Mouse (Mus musculus): ENCODE data around the gene Sos2. TPM values are rescaled to one million over a fixed set of nuclear protein-coding genes. Genes with fewer than 3 reads are reported as not detected.

Sos2 gene
- total RNA-seq, 2 experiments from 2014 or later: 33.7 to 40.8 TPM

Small RNA genes within 50 kb of the gene (microRNA-seq; reads per million reads assigned to microRNA genes)
- gene Gm23018 (ENCODE audit: borderline number of aligned reads in 2 of 2): 0 reads per million in 2 experiments

Other genes with a start within 250 kb of the Sos2 start
- gene Vcpkmt, start 98.8 kb downstream of the Sos2 start, total RNA-seq (2021): 10 to 100 TPM; 11.9 to 13.3 TPM
- gene L2hgdh, start 43.0 kb upstream of the Sos2 start, total RNA-seq (2021): 10 to 100 TPM; 19.5 to 21.9 TPM
- 10 to 100 TPM; 11.5 to 16.2 TPM for gene Atp5s, start 43.1 kb upstream of the Sos2 start, total RNA-seq (2021)
- gene Cdkl1, start 109.4 kb upstream of the Sos2 start, total RNA-seq (2021): 1 to 10 TPM; 1.7 to 2.2 TPM
- 1 to 10 TPM; 4.9 to 8.9 TPM for gene Atl1, start 210.8 kb upstream of the Sos2 start, total RNA-seq (2021)
- gene Map4k5, start 211.3 kb upstream of the Sos2 start, total RNA-seq (2021): 10 to 100 TPM; 24.3 to 27.3 TPM